Mouse (Mus musculus): ENCODE measurements around the gene Rrp12. TPM values are rescaled to one million over a fixed set of nuclear protein-coding genes. Genes with fewer than 3 reads are reported as not detected.
A peak's percentile ranks its signal among the peaks of the same experiment; 100 is the strongest.

Rrp12 gene
- polyA plus RNA-seq (2015; fragmentation: Nextera tagmentation; extraction: Ambion mirVana) = 16.9 and 18.8 TPM in 2 replicates

DNA sequence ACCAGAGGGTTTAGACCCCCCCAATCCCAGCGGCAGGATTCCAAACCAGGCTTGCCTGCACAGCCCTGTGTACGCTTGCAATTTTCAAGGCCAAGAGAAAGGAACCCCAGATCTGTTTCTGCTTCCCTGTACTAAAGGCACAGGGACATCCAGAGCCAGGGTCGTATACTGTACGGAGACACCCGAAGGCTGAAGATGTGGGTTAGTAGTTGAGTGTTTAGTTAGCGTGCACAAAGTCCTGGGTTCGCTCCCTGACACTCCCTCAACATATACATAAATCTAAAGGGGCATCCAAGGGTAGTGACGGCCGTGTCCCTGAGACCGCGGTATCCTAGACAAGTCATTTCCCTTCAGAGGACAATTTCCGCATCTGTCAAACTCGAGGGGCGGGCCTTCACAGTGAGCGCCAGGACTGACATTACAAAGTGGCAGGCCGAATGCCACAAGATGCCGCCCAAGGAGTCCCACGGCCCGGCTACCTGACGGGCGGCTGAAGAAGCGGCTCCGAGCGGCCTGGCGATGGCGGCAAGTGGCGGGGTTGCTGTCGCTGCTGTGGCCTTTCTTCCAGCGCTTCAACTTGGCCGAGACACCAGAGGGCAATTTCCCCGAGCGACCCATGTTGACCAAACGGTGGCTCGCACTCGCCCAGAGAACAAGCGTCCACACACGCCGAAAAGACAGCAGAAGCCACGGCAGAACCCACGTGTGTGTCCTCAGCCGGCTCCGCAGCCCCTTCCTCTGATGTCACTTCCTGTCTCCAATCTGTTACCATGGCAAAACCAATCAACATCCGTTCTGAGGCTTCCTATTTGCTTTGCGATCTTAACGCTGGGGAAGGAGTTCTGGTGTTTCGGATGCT is at the start of gene Rrp12:
TSS of gene Rrp12 (minus strand) at position 714 of the 859 bp plus-strand sequence.
- Histone ChIP-seq H3K36me3 (ENCODE audit: insufficient read depth, low read length) (0 out of 2 replicates have a peak, but pooled peaks cover 5% of the 10 kb centered on the region), H3K27ac (ENCODE audit: low read length) (peak within 1 kb of the TSS; percentile 27; the same call in 1 of the 2 replicates), H3K4me1 (ENCODE audit: insufficient read depth, low read length) (peaks cover 15% of the 10 kb centered on the region), H3K4me2 (replicated peaks; ENCODE audit: low read depth, low read length) (peak within 1 kb of the TSS; percentile 92), H3K9ac (replicated peaks; ENCODE audit: low read length) (peak within 1 kb of the TSS; percentile 63), H3K27me3 (ENCODE audit: insufficient read depth, low read length) (no peaks in the 10 kb centered on the region), H3K9me3 (ENCODE audit: low read length) (no peaks in the 10 kb centered on the region), H3K4me3 (ENCODE audit: low read length) (peak within 1 kb of the TSS; percentile 95)
- 1% methylated on average over 45 of the region's 46 CpGs for WGBS
- ATAC-seq (ENCODE audit: low FRiP score, low TSS enrichment) = peak; percentile 95

DNA sequence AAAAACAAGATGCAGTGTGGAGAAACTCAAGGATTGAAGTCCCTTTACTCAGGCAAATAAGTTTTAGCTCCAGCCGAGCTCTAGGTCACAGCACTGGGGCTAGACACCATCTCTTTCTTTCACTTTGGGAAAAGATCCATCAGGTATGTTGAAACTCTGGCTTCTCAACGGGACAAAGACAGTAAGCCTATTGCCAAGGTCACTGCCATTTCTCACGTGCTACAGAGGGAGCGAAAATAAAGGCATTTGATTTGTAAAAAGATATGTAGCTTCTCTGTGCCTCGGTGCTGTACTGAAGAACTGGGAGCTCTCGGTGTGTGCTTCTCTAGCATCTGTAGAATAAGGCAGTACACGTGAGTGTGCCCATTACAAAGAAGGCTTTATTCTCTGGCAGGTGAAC is 47.9 kb upstream of the Rrp12 start:
- no peak for ATAC-seq (ENCODE audit: low FRiP score, low TSS enrichment)
- H3K27me3 ChIP-seq (ENCODE audit: insufficient read depth, low read length) = no peaks in the 10 kb centered on the region
- no peak overlapping the region for H3K27ac ChIP-seq (ENCODE audit: low read length)
- 85% methylated on average over 7 of the region's 7 CpGs for whole genome bisulfite sequencing
- no peak overlapping the region for H3K9ac ChIP-seq (replicated peaks; ENCODE audit: low read length)
- no peak overlapping the region for H3K4me2 ChIP-seq (replicated peaks; ENCODE audit: low read depth, low read length)
- H3K4me3 ChIP-seq (ENCODE audit: low read length) = no peak overlapping the region
- H3K36me3 ChIP-seq (ENCODE audit: insufficient read depth, low read length) = peaks cover 78% of the 10 kb centered on the region
- H3K9me3 ChIP-seq (ENCODE audit: low read length) = no peaks in the 10 kb centered on the region
- H3K4me1 ChIP-seq (ENCODE audit: insufficient read depth, low read length) = no peaks in the 10 kb centered on the region

DNA sequence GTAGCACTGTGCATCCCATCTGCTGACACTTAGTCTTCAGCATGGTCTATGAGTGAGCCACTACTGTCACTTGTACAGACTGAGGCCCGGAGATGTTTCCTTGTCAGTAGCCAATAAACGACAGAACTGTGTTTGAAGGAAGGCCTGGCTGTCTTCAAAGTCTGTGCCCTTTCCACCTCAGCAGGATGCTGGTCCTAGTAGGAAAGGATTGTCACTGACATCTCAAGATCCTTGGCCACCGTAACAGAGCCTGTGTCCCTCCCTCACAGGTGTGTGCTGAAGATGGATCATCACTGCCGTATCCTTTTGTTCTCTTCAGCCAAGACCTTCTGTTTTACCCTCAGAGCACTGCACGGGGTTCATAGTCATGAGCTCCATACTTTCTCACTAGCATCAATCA is 42.6 kb upstream of the Rrp12 start:
- Histone ChIP-seq H3K4me1 (ENCODE audit: insufficient read depth, low read length) (peaks cover 9% of the 10 kb centered on the region), H3K27ac (ENCODE audit: low read length) (no peak overlapping the region), H3K36me3 (ENCODE audit: insufficient read depth, low read length) (peaks cover 45% of the 10 kb centered on the region), H3K4me3 (ENCODE audit: low read length) (no peak overlapping the region), H3K27me3 (ENCODE audit: insufficient read depth, low read length) (no peaks in the 10 kb centered on the region), H3K9me3 (ENCODE audit: low read length) (no peaks in the 10 kb centered on the region), H3K9ac (replicated peaks; ENCODE audit: low read length) (no peak overlapping the region), H3K4me2 (replicated peaks; ENCODE audit: low read depth, low read length) (no peak overlapping the region)
- 87% methylated on average over 5 of the region's 5 CpGs for WGBS
- ATAC-seq (ENCODE audit: low FRiP score, low TSS enrichment) = no peak

DNA sequence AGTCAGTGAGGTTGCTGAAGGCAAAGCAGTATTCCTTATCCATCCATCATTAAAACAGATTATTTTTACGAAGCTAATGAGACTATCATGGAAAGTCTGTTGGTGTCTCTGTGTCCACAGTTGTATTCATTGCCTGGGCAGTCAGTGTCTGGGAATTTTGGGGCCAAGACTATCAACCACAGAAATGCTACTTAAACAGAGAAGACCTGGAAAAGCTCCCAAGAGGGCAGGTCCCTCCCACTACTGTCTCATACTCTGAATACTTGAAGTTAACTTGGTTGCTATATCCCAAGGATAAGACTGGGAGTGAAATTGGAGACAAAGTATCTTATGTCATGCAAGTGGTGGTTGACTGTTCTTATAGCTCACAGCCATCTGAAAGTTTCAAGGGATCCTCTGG is 39.9 kb upstream of the Rrp12 start:
- 89% methylated on average over 1 of the region's 1 CpGs for WGBS
- no peak overlapping the region for H3K9ac ChIP-seq (replicated peaks; ENCODE audit: low read length)
- H3K4me3 ChIP-seq (ENCODE audit: low read length) = no peak overlapping the region
- no peak overlapping the region for H3K4me2 ChIP-seq (replicated peaks; ENCODE audit: low read depth, low read length)
- no peaks in the 10 kb centered on the region for H3K27me3 ChIP-seq (ENCODE audit: insufficient read depth, low read length)
- ATAC-seq (ENCODE audit: low FRiP score, low TSS enrichment) = no peak
- H3K4me1 ChIP-seq (ENCODE audit: insufficient read depth, low read length) = peaks cover 17% of the 10 kb centered on the region
- H3K27ac ChIP-seq (ENCODE audit: low read length) = no peak overlapping the region
- H3K9me3 ChIP-seq (ENCODE audit: low read length) = no peaks in the 10 kb centered on the region
- peaks cover 27% of the 10 kb centered on the region for H3K36me3 ChIP-seq (ENCODE audit: insufficient read depth, low read length)

DNA sequence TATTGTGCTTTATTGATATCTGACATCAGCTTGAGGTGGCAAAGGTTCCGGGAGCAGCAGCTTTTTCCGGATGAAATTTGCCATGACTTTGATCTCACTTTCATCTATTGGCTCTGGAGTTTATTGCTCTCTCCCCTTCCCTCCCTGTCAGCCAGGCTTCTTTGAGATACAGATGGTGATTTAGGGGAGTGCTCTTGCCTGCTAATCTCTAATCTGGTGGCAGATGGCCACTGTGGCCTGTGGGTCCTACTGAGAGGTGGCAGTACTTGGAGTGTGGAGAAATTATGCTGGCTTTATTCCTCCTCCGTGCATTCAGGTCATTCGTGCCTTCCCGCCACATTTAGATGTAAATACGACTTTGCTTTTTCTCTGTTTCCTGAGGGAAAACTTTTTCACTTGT is 38.2 kb upstream of the Rrp12 start:
- Histone ChIP-seq H3K4me2 (replicated peaks; ENCODE audit: low read depth, low read length) (peak overlapping the region; percentile 76), H3K27ac (ENCODE audit: low read length) (no peak overlapping the region), H3K36me3 (ENCODE audit: insufficient read depth, low read length) (peaks cover 28% of the 10 kb centered on the region), H3K9me3 (ENCODE audit: low read length) (no peaks in the 10 kb centered on the region), H3K9ac (replicated peaks; ENCODE audit: low read length) (peak overlapping the region; percentile 92), H3K4me1 (ENCODE audit: insufficient read depth, low read length) (peaks cover 17% of the 10 kb centered on the region), H3K4me3 (ENCODE audit: low read length) (peak overlapping the region; percentile 99), H3K27me3 (ENCODE audit: insufficient read depth, low read length) (no peaks in the 10 kb centered on the region)
- WGBS = 12% methylated on average over 6 of the region's 6 CpGs
- no peak for ATAC-seq (ENCODE audit: low FRiP score, low TSS enrichment)

DNA sequence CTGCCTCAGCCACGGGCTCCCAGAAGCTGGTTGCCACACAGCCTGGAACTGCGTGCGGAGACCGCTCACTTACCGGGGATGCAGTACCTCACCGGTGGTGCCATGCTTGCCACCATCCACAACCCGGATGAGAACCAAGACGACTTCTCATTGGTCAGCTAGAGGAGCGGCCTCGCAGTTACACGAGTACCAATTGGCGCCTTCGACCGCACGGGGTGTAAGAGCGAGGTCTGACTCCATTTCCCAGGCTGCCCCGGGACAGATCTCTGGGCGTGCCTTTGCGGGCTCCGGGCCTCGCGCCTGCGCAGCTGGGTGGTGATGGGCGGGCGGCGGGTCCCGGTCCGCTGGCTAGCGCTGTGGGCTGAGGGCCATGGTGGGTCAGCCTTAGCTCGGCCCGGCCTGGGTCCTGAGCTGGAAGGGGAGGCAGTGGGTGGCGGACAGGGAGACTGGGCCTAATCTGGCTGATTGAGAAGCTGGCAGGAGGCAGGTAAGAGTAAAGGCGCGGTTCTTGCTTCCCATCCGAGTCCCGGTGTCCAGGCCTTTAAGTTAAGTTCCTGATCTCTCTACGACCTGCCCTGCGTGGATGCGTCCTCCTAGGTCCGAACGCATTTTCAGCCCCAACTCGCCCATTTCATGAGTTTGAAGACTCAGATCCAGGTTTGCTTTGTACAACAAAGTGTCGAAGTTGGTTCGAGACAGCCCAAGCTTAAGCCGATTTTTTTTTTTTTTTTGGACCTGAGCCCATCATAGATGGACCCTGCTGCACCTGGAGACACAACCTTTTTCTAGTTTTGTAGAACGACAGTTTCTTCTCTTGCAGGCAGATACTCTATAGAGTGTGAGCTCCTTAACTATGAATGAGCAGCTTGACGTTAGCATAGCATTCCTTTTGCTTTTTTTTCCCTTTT is 37.5 kb upstream of the Rrp12 start, which contains the start of the genes Exosc1 and Zdhhc16:
TSS of gene Exosc1 (minus strand) at position 245 of the 908 bp plus-strand sequence.
TSS of gene Zdhhc16 (plus strand) at position 302 of the 908 bp plus-strand sequence.
- no peaks in the 10 kb centered on the region for H3K9me3 ChIP-seq (ENCODE audit: low read length)
- peak; percentile 100 for ATAC-seq (ENCODE audit: low FRiP score, low TSS enrichment)
- peak within 1 kb of the TSS; percentile 99 for H3K4me3 ChIP-seq (ENCODE audit: low read length)
- peaks cover 17% of the 10 kb centered on the region for H3K4me1 ChIP-seq (ENCODE audit: insufficient read depth, low read length)
- H3K4me2 ChIP-seq (replicated peaks; ENCODE audit: low read depth, low read length) = peak within 1 kb of the TSS; percentile 87
- H3K9ac ChIP-seq (replicated peaks; ENCODE audit: low read length) = peak within 1 kb of the TSS; percentile 92
- no peaks in the 10 kb centered on the region for H3K27me3 ChIP-seq (ENCODE audit: insufficient read depth, low read length)
- peak within 1 kb of the TSS; percentile 63 for H3K27ac ChIP-seq (ENCODE audit: low read length)
- under 1% methylated on average over 47 of the region's 47 CpGs for WGBS
- H3K36me3 ChIP-seq (ENCODE audit: insufficient read depth, low read length) = peaks cover 24% of the 10 kb centered on the region

DNA sequence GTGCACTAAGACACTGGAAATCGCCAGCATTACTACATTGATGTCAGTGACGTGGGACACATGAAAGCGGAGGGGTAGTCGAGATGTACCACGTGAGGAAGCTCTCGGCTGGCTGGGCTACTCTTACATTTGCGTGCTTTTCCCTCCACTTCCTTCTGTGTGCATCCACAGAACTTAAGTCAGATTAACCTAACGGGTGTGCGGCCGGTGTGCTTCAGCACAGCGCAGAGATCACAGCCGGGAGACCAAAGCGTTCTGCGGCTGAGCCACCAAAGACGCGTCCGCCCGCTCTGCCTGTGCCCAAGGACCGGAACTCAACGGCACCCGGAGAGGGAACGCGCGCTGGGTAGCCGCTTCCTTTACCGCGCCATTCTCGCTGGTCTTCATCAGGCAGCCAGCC is 36.7 kb upstream of the Rrp12 start:
- H3K4me1 ChIP-seq (ENCODE audit: insufficient read depth, low read length) = peaks cover 17% of the 10 kb centered on the region
- peak overlapping the region; percentile 70 for H3K9ac ChIP-seq (replicated peaks; ENCODE audit: low read length)
- no peaks in the 10 kb centered on the region for H3K27me3 ChIP-seq (ENCODE audit: insufficient read depth, low read length)
- WGBS = under 1% methylated on average over 28 of the region's 28 CpGs
- ATAC-seq (ENCODE audit: low FRiP score, low TSS enrichment) = peak; percentile 5
- no peaks in the 10 kb centered on the region for H3K9me3 ChIP-seq (ENCODE audit: low read length)
- peak overlapping the region; percentile 99 for H3K4me3 ChIP-seq (ENCODE audit: low read length)
- H3K4me2 ChIP-seq (replicated peaks; ENCODE audit: low read depth, low read length) = peak overlapping the region; percentile 87
- peaks cover 24% of the 10 kb centered on the region for H3K36me3 ChIP-seq (ENCODE audit: insufficient read depth, low read length)
- H3K27ac ChIP-seq (ENCODE audit: low read length) = no peak overlapping the region

DNA sequence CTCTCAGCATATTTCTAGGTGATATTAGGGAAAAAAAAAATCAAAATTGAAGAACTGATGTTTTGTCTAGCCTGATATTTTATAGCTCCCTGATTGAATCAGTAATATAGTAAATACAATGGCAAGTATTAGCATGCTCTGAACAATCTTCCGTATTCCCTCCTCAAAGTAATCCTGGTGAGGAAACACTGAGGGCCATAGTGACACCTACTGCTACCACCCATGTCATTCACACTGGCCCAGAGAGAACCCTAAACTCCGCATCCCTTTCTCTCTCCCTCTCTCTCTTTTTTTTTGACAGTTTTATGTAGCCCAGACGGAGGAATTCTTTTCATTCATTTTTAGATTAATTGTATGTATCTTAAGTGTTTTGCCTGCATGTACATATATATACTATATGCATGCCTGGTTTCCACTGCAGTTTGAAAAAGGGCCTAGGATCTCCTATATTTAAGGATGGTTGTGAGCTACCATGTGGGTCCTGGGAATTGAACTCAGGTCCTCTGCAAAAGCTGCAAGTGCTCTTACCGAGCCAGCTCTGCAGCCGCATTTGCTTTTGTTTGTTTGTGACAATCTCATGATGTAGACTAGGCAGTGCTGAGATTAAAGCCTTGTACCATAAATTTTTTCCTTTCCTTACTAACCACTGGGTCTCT is 24.6 kb upstream of the Rrp12 start:
- H3K9me3 ChIP-seq (ENCODE audit: low read length) = no peaks in the 10 kb centered on the region

DNA sequence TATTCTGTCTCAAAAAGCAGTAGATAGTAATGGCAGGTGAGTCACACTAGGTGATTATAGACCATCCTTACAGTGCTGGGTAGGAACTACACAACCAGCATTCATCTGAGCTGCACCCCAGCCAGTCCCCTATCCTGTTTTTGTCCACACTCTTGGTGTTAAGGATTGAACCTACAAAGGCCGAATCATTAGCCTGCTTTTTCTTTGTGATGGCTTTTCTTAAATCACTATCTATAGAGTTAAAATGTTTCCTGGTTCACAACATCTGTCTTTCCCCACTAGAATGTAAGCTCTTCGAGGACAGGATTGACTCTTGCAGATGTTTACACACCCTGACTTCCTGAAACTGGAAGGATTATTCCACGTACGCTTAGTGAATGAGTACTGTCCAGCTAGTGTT is 23.5 kb upstream of the Rrp12 start:
- Histone ChIP-seq H3K27me3 (ENCODE audit: insufficient read depth, low read length) (no peaks in the 10 kb centered on the region), H3K9me3 (ENCODE audit: low read length) (no peaks in the 10 kb centered on the region), H3K4me3 (ENCODE audit: low read length) (no peak overlapping the region), H3K27ac (ENCODE audit: low read length) (no peak overlapping the region), H3K36me3 (ENCODE audit: insufficient read depth, low read length) (peaks cover 58% of the 10 kb centered on the region), H3K4me2 (replicated peaks; ENCODE audit: low read depth, low read length) (no peak overlapping the region), H3K9ac (replicated peaks; ENCODE audit: low read length) (no peak overlapping the region), H3K4me1 (ENCODE audit: insufficient read depth, low read length) (peaks cover 4% of the 10 kb centered on the region)
- 79% methylated on average over 4 of the region's 4 CpGs for WGBS
- no peak for ATAC-seq (ENCODE audit: low FRiP score, low TSS enrichment)

More for the DNA sequence above, 24.6 kb upstream of the Rrp12 start:
- Histone ChIP-seq H3K9ac (replicated peaks; ENCODE audit: low read length) (no peak overlapping the region), H3K4me1 (ENCODE audit: insufficient read depth, low read length) (no peaks in the 10 kb centered on the region), H3K27me3 (ENCODE audit: insufficient read depth, low read length) (no peaks in the 10 kb centered on the region), H3K4me2 (replicated peaks; ENCODE audit: low read depth, low read length) (no peak overlapping the region), H3K36me3 (ENCODE audit: insufficient read depth, low read length) (peaks cover 55% of the 10 kb centered on the region), H3K4me3 (ENCODE audit: low read length) (no peak overlapping the region), H3K27ac (ENCODE audit: low read length) (no peak overlapping the region)
- WGBS = 64% methylated on average over 5 of the region's 5 CpGs
- ATAC-seq (ENCODE audit: low FRiP score, low TSS enrichment) = no peak

Data from kidney, embryonic 16.5 days (tissue).